Mouse (Mus musculus) limb, embryonic 10.5 days (tissue): ENCODE measurements around the gene Hist1h4d. TPM values are rescaled to one million over a fixed set of nuclear protein-coding genes. Genes with fewer than 3 reads are reported as not detected.
A peak's percentile ranks its signal among the peaks of the same experiment; 100 is the strongest.
"Not testable (repeated sequence)": the region's sequence is repeated elsewhere in the genome, so short reads cannot be mapped to it uniquely, and the experiment has no call there.

Source experiments
- DNase-seq: peaks from one replicate; pipeline ENCODE4 v3.0.0-alpha.2; 2017; ENCODE audit warnings: low spot score
- H3K27ac ChIP-seq: fragments of 300-500 bp; sonication (generic); 2 replicates; pipeline ENCODE4 v1.5.1; 2016; ENCODE audit warnings: mild to moderate bottlenecking
- H3K27me3 ChIP-seq: fragments of 300-500 bp; sonication (generic); 2 replicates; pipeline ENCODE4 v1.6.1; 2016; ENCODE audit warnings: low read depth, mild to moderate bottlenecking; ENCODE audit not compliant: poor library complexity, severe bottlenecking
- H3K36me3 ChIP-seq: fragments of 300-500 bp; sonication (generic); 2 replicates; pipeline ENCODE4 v1.6.1; 2016; ENCODE audit warnings: mild to moderate bottlenecking, moderate library complexity
- H3K4me1 ChIP-seq: fragments of 300-500 bp; sonication (generic); 2 replicates; pipeline ENCODE4 v1.6.1; 2016
- H3K4me3 ChIP-seq: fragments of 300-500 bp; sonication (generic); 2 replicates; pipeline ENCODE4 v1.5.1; 2016; ENCODE audit warnings: mild to moderate bottlenecking, moderate library complexity
- H3K9me3 ChIP-seq: fragments of 300-500 bp; sonication (generic); replicated peaks from 2 replicates; pipeline ENCODE4 v1.6.1; 2016; ENCODE audit warnings: mild to moderate bottlenecking
- WGBS: fragments of 180-500 bp; shearing (Covaris S2); methylation state at CpG from one replicate; pipeline ENCODE4 v1.1.7; 2016; 5-methylcytosine and 5-hydroxymethylcytosine counted together
- polyA plus RNA-seq: library from polyadenylated mRNA; unstranded; fragments of >200 nt; fragmentation: Nextera tagmentation; extraction: Ambion mirVana; gene quantifications from 2 replicates; pipeline ENCODE4 v1.2.1, GENCODE M21; 2016

Gene Hist1h4d
- 109 and 120 TPM in 2 replicates for polyA plus RNA-seq

DNA sequence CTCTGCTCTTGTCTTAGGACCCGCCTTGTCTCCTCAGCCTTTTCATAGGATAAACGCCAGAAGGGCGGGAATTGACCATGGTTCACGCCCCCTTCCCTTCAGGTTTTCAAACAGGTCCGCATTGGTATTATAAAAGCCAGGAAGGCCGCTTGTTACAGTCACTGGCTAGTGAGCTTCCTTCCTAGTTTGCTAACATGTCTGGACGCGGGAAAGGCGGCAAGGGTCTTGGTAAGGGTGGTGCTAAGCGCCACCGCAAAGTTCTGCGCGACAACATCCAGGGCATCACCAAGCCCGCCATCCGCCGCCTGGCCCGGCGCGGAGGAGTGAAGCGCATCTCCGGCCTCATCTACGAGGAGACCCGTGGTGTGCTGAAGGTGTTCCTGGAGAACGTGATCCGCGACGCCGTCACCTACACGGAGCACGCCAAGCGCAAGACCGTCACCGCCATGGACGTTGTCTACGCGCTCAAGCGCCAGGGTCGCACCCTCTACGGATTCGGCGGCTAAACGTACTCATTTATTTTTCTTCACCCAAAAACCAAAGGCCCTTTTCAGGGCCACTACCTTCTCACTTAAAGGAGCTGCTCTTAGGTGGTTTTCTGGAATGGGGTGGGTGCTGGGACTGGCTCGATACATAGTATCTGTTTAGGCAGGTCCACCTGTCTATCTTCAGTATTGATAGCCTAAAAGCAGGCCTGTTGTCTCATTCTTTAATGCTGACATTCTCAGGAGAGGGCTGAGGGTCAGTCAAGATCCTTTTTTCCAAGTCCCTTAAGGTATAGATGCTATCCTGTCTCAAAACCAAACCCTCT lies at the start of gene Hist1h4d:
Hist1h4d (plus strand) TSS at position 191 of the 811 bp plus-strand sequence.
- Histone ChIP-seq H3K36me3 (no peaks in the 10 kb centered on the region), H3K27ac (peak within 1 kb of the TSS; percentile 95), H3K4me1 (peaks cover 41% of the 10 kb centered on the region), H3K4me3 (peak within 1 kb of the TSS; percentile 61), H3K27me3 (no peaks in the 10 kb centered on the region), H3K9me3 (no peaks in the 10 kb centered on the region)
- 0% methylated on average over 43 of the region's 43 CpGs for WGBS
- DNase-seq, result peak; percentile 95

GRCm38 (mm10) chr13:23532262-23533075 lies 48.9 kb upstream of the Hist1h4d start:
- 27% methylated on average over 9 of the region's 9 CpGs for WGBS
- Histone ChIP-seq H3K36me3 (no peaks in the 10 kb centered on the region), H3K4me1 (peaks cover 34% of the 10 kb centered on the region), H3K27ac (peak overlapping the region; percentile 97), H3K9me3 (no peaks in the 10 kb centered on the region), H3K27me3 (no peaks in the 10 kb centered on the region), H3K4me3 (peak overlapping the region; percentile 63)
- DNase-seq, result peak; percentile 41

DNA sequence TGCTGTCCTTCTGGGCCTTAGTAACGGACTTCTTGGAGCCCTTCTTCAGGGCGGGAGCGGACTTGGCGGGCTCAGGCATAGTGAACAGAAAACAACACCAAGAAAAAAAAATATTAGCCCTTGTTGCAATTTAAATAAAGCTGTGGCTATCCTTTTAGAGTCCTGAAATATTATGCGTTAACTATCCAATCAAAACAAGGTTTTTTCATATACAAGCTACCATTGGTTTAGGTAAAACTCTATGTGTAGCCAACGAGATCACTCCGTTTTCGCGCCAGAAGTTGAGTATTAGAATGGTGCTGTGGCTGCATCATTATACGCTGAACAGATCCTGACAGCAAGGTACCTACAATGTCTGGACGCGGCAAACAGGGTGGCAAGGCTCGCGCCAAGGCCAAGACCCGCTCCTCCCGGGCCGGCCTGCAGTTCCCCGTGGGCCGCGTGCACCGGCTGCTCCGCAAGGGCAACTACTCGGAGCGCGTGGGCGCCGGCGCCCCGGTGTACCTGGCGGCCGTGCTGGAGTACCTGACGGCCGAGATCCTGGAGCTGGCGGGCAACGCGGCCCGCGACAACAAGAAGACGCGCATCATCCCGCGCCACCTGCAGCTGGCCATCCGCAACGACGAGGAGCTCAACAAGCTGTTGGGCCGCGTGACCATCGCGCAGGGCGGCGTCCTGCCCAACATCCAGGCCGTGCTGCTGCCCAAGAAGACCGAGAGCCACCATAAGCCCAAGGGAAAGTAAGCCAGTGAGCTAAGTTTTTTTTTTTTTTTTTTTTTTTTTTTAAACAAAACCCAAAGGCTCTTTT lies 47.6 kb upstream of the Hist1h4d start, which contains the start of gene Hist1h2af:
Hist1h2af (plus strand) TSS at position 347 of the 808 bp plus-strand sequence.
- Histone ChIP-seq H3K27ac (peak within 1 kb of the TSS; percentile 97), H3K4me3 (peak within 1 kb of the TSS; percentile 63), H3K4me1 (peaks cover 42% of the 10 kb centered on the region)
- not testable (repeated sequence) for H3K27me3 ChIP-seq, H3K36me3 ChIP-seq, H3K9me3 ChIP-seq
- peak; percentile 75 for DNase-seq
- under 1% methylated on average over 31 of the region's 53 CpGs for WGBS

DNA sequence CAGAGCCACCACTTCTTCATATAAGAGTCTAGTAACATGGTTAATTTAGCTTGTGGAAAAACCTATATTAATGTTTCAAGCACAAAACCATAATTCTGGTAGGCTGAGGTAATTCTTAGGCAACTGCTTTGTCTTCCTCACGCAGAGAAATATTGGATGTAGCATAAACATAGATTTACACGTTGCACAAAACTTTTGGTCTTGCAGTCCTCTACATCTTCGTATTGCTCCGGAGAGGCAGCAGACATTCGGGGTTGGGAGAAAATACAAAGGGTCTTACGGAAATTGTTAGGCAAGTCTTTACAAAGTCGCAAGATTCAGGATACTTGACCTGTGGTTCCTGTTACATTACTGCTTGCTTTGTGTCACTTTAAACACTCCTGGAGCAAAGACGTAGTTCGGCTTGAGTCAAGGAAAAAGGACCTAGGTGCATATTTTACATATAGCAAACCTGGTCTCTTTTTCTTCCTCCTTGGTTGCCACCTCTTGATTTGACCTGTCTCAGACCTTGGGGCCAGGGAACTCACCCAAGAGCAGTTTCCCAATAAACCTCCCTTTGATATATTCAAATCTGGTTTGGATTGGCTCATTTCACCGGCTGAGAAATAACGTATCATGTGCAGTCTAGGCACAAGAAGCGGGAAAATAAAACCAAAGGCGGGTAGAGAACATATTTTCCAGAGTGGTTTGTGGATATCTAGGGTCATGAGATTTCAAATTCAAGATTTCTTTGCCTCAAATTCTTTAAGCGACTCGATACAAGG lies 46.8 kb upstream of the Hist1h4d start:
- Histone ChIP-seq H3K36me3 (no peaks in the 10 kb centered on the region), H3K27me3 (no peaks in the 10 kb centered on the region), H3K9me3 (no peaks in the 10 kb centered on the region), H3K4me3 (peak overlapping the region; percentile 63), H3K27ac (peak overlapping the region; percentile 97), H3K4me1 (peaks cover 36% of the 10 kb centered on the region)
- WGBS, result under 1% methylated on average over 15 of the region's 15 CpGs
- DNase-seq, result peak; percentile 54

DNA sequence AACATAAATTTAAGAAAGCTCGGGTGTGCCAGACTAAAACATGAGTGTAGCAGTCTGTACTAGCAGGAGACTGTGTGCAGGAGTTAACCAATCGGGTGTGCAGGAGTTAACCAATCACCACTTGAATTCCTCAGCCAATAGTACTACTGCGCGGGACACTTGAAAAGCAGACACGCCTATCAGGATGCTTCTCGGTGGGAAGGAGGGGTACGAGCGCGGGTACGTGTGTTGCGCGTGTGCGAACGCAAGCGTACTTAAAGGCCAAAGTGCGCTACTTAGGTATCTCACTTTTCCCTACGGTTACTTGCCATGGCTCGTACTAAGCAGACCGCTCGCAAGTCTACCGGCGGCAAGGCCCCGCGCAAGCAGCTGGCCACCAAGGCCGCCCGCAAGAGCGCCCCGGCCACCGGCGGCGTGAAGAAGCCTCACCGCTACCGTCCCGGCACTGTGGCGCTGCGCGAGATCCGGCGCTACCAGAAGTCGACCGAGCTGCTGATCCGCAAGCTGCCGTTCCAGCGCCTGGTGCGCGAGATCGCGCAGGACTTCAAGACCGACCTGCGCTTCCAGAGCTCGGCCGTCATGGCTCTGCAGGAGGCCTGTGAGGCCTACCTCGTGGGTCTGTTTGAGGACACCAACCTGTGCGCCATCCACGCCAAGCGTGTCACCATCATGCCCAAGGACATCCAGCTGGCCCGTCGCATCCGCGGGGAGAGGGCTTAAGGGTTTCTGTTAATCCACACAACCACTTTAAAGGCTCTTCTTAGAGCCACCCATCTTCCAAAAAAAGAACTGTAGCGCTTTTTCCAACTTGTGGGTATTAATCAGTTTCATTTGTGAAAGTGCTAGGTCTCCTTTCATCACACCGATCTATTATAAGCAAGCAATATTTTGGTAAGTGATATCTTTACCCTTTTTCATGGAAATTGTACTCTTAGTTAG lies 46.0 kb upstream of the Hist1h4d start, which contains the start of gene Hist1h3g:
Hist1h3g (plus strand) TSS at position 286 of the 939 bp plus-strand sequence.
- not testable (repeated sequence) for H3K36me3 ChIP-seq, H3K9me3 ChIP-seq, H3K27me3 ChIP-seq
- H3K4me1 ChIP-seq, result peaks cover 34% of the 10 kb centered on the region
- peak within 1 kb of the TSS; percentile 97 for H3K27ac ChIP-seq
- peak within 1 kb of the TSS; percentile 63 for H3K4me3 ChIP-seq
- peak; percentile 89 for DNase-seq
- WGBS, result under 1% methylated on average over 53 of the region's 62 CpGs

GRCm38 (mm10) chr13:23536076-23536822 lies 45.1 kb upstream of the Hist1h4d start:
- no peaks in the 10 kb centered on the region for H3K27me3 ChIP-seq
- peaks cover 34% of the 10 kb centered on the region for H3K4me1 ChIP-seq
- WGBS, result 22% methylated on average over 7 of the region's 7 CpGs
- H3K9me3 ChIP-seq, result no peaks in the 10 kb centered on the region
- no peak for DNase-seq
- H3K27ac ChIP-seq, result peak overlapping the region; percentile 97
- H3K36me3 ChIP-seq, result no peaks in the 10 kb centered on the region
- H3K4me3 ChIP-seq, result peak overlapping the region; percentile 63

- peak overlapping the region; percentile 63 for H3K4me3 ChIP-seq
These were observed 44.2 kb upstream of the Hist1h4d start for GRCm38 (mm10) chr13:23537006-23537710.

GRCm38 (mm10) chr13:23538249-23538648 lies 43.1 kb upstream of the Hist1h4d start:
- DNase-seq, result no peak
- Histone ChIP-seq H3K9me3 (no peaks in the 10 kb centered on the region), H3K27me3 (no peaks in the 10 kb centered on the region), H3K36me3 (no peaks in the 10 kb centered on the region), H3K4me3 (no peak overlapping the region), H3K27ac (peak overlapping the region; percentile 69), H3K4me1 (peaks cover 30% of the 10 kb centered on the region)
- 68% methylated on average over 5 of the region's 5 CpGs for WGBS

More at GRCm38 (mm10) chr13:23537006-23537710, 44.2 kb upstream of the Hist1h4d start:
- H3K36me3 ChIP-seq, result no peaks in the 10 kb centered on the region
- H3K4me1 ChIP-seq, result peaks cover 36% of the 10 kb centered on the region
- no peaks in the 10 kb centered on the region for H3K27me3 ChIP-seq
- WGBS, result 83% methylated on average over 3 of the region's 3 CpGs
- no peaks in the 10 kb centered on the region for H3K9me3 ChIP-seq
- H3K27ac ChIP-seq, result peak overlapping the region; percentile 97
- no peak for DNase-seq

DNA sequence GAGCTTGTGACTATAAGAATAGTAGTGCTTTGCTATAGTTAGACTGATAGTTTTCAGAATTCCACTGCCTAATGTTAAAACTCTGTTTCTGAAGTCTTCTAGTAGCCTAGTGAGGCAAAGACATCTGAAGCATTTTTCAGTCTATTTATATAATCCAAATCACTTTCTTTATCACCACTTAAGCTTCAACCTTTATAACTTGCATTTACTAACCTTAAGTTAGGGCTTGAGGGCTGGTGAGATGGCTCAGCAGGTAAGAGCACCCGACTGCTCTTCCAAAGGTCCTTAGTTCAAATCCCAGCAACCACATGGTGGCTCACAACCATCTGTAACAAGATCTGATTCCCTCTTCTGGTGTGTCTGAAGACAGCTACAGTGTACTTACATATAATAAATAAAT lies 41.6 kb upstream of the Hist1h4d start:
- H3K27me3 ChIP-seq, H3K4me3 ChIP-seq, H3K36me3 ChIP-seq, H3K27ac ChIP-seq, H3K9me3 ChIP-seq, DNase-seq: not testable (repeated sequence)
- 69% methylated on average over 1 of the region's 1 CpGs for WGBS
- H3K4me1 ChIP-seq, result peaks cover 30% of the 10 kb centered on the region

- no peak overlapping the region for H3K27ac ChIP-seq
- no peak overlapping the region for H3K4me3 ChIP-seq
- H3K36me3 ChIP-seq, result no peaks in the 10 kb centered on the region
- H3K4me1 ChIP-seq, result peaks cover 25% of the 10 kb centered on the region
- 93% methylated on average over 3 of the region's 3 CpGs for WGBS
- no peaks in the 10 kb centered on the region for H3K27me3 ChIP-seq
- no peaks in the 10 kb centered on the region for H3K9me3 ChIP-seq
- DNase-seq, result no peak
These were observed 39.9 kb upstream of the Hist1h4d start for GRCm38 (mm10) chr13:23541497-23541896.
